Mouse (Mus musculus) heart, adult 2 months (tissue): ENCODE results near the gene Sacs.

Experiments
- CTCF ChIP-seq: fragments of 200-600 bp; IDR thresholded peaks from 2 replicates; pipeline ENCODE4 v1.8.1; 2022; ENCODE audit warnings: antibody characterized with exemption, mild to moderate bottlenecking, moderate library complexity
- EP300 ChIP-seq: fragments of 200-500 bp; IDR thresholded peaks from 2 replicates; pipeline ENCODE4 v1.6.1; 2011; ENCODE audit warnings: low read depth, low read length, control low read depth; ENCODE audit not compliant: insufficient read depth
- POLR2A ChIP-seq: fragments of 200-500 bp; IDR thresholded peaks from 2 replicates; pipeline ENCODE4 v1.6.1; 2011; ENCODE audit warnings: mild to moderate bottlenecking, low read depth, low read length, control low read depth; ENCODE audit not compliant: insufficient read depth

- TF ChIP-seq POLR2A: no peak
- TF ChIP-seq CTCF: no peak
- TF ChIP-seq EP300: no peak
These were observed 9.2 kb upstream of the Sacs start for GRCm38 (mm10) chr14:61128961-61129507.
